Mouse (Mus musculus) bone marrow, adult 2 months (tissue): ENCODE measurements around the gene Rrm1.

ENCODE experiments used
- CTCF ChIP-seq: fragments of 200-500 bp; IDR thresholded peaks from 2 replicates; pipeline ENCODE4 v1.5.1; 2011; ENCODE audit warnings: low read length, control low read depth; ENCODE audit not compliant: control insufficient read depth, insufficient read depth
- POLR2A ChIP-seq: fragments of 200-500 bp; IDR thresholded peaks from 2 replicates; pipeline ENCODE4 v1.6.1; 2011; ENCODE audit warnings: low read depth, mild to moderate bottlenecking, control low read depth, low read length, borderline replicate concordance; ENCODE audit not compliant: control insufficient read depth

DNA sequence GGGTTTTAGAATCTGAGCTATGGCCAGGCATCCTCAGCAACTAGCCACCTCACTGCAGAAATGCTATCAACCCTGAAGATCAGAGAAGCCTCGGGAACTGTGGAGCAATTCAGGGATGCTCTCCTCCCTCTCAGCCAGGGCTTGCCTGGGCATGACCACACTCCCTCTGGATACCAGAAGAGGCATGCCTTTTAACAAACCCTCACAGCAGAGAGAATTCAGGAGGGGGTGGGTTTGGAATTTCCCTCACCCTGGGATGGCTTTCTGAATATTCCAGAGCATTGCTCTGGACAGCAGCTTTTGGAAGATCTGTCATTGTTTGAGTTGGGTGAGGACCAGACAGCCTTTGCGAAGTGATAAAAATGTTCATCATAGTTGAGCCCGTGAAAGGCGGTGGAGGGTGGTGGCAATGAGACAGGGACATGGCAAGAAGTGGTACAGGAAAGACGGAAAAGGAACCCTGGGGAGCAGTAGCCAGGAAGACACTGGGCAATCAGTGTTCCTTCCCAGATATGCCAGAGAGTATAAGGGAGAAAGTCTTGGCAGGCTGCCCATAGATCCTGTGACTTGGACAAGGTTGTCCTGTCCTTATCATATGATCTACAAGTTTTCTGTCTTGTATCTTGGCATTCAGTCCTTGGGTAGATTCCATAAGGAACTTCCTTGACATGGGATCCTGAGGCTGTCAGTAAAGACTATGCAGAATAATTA is 38.0 kb downstream of the Rrm1 start:
- TF ChIP-seq POLR2A (no peak), CTCF (no peak)
